Mouse (Mus musculus) adrenal gland, adult (tissue): ENCODE results near the gene Pkn2.

ENCODE experiments used
- DNase-seq, 2 experiments: peaks; one replicate each; pipeline ENCODE4 v3.0.0; 2022 to 2023; ENCODE audit warnings: low spot score in 1 of 2; ENCODE audit not compliant: inconsistent age in 2 of 2

The Pkn2 gene

DNA sequence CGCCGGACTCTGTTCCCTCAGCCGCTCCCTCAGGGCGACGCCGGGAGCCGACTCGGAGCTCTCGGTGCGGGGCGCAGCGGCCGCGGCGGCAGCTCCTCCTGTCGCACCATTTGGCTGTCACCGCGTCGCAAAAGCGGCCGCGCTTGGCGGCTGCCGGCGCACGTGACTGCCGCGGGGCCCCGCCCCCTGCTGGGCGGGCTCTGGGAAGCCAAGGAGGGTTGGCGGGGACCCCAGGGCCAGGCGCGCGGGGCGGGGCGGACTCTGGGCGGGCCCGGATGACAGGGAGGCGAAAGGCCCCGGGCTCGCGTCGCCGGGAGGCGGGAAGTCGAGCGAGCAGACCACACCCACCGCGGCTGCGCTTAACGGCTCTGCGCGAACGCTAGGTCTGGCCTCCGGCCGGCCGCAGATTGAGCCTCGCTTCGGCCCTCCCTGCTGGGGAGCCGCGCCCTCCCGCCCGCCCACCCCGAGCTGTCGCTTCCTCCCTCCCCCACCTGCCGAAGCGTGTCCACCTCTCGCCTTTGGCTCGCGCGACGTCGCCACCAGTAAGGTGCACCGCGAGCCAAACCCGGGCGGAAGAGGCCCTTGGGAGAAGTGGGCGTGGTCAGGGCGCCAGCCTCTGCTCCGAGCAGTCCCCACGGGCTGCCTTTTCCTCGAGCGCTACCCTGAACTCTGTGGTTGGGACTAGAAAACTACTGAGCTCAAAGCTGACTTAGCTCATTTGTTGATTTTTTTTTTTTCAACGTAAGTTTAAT, at the start of gene Pkn2:
Gene Pkn2 (minus strand): TSS at position 133 of the 752 bp plus-strand sequence.
- DNase-seq = peak; percentile 100

GRCm38 (mm10) chr3:142929906-142930305, 48.1 kb upstream of the Pkn2 start:
- no peak for DNase-seq

DNA sequence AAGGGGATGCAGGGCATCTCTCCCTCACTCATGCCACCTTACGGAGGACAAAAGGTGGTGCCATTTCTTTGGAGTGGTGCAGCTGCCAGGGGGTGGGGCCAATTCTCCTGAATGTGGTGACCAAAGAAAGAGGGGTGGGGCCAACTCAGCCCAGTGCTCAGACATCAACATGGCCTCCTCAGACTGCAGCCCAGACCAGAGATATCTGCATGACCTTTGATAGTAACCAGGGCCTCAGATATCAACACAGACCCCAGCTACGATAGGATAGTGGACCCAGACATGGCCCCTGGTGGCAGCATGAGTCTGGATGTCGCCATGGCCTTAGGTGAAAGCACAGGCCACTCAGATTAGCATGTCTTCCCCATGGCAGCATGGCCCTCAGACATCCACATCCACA, 45.5 kb upstream of the Pkn2 start:
- DNase-seq = no peak

GRCm38 (mm10) chr3:142924831-142925348, 43.1 kb upstream of the Pkn2 start:
- no peak for DNase-seq

DNA sequence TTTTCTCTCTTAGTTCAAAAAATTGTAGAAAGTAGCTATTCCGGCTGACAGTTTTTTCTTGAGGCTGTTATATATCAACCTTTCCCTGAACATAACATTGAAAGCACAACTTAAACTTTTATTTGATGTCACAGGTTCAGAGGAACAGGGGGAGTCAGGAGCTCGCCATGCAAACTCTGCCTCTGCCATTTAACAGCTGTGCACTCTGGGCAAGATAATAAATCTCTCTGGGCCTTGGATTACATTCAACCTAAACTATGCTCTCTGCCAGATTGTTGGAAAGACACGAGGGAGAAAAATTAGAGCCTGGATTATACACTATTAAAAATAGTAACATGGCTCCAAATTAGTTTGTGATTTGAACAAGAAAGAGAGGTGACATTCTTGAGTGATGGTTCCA, 37.3 kb upstream of the Pkn2 start:
- peak in 1 of 2 experiments; percentile 41 for DNase-seq

- DNase-seq = no peak
Observed at GRCm38 (mm10) chr3:142917760-142918439, 36.1 kb upstream of the Pkn2 start.

- no peak for DNase-seq
Observed at GRCm38 (mm10) chr3:142917171-142917570, 35.4 kb upstream of the Pkn2 start.

- DNase-seq = no peak
Observed at GRCm38 (mm10) chr3:142913295-142913694, 31.5 kb upstream of the Pkn2 start.

GRCm38 (mm10) chr3:142899683-142900082, 17.9 kb upstream of the Pkn2 start:
- no peak for DNase-seq

DNA sequence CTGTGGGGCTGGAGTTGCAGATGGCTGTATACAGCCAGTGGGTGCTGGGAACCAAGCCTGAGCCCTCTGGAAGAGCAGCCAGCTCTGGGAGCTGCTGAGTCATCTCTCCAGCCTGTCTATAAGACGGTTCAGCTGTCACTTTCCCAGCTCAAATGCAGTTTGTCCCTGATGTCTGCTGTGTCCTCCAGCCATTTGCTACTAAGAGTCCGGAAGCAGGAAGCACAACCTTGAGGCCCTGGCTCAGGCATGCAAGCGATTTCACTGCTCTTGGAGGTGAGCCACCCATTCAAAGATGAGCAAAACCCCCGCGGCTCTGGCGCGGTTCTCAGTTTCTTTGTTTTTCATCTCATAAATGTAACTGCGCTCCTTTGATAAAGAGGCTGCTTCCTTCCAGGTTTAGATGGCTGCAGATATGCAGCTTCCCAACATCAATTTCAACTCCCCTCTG, 17.2 kb upstream of the Pkn2 start:
- DNase-seq = peak; percentile 21 to 65

GRCm38 (mm10) chr3:142890442-142890841, 8.6 kb upstream of the Pkn2 start:
- no peak for DNase-seq

- DNase-seq = no peak
Observed at GRCm38 (mm10) chr3:142886963-142887362, 5.2 kb upstream of the Pkn2 start.

DNA sequence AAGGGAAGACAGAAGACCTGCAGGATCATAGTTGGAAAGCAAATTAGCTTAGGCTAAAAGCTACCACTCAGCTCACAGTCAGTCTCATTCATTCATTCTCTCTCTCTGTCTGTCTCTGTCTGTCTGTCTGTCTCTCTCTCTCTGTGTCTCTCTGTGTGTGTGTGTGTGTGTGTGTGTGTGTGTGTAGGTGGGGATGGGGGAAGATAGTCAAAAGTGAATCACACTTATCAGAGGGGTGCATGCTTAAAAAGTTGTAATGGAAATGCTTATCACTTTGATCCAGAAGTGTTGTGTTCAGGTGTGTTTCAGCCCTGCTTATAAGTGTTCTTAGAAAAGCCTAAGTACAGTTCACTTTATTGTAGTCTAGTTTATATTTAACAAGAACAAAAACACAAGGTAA, 2.8 kb upstream of the Pkn2 start:
- no peak for DNase-seq

DNA sequence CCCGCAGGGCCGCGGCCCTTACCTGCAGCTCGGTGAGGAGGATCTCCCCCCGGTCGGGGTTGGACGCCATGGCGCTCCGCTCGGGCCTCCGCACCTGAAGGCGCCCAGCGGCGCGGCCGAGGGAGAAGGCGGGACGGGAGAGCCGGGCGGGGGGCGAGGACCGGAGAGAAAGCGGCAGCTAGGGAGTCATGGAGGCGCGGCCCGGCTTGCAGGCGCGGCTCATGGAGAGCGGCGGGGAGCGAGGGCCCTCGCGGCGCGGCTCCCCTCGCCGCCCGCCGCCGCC, 274 bp downstream of the Pkn2 start:
- no peak for DNase-seq

DNA sequence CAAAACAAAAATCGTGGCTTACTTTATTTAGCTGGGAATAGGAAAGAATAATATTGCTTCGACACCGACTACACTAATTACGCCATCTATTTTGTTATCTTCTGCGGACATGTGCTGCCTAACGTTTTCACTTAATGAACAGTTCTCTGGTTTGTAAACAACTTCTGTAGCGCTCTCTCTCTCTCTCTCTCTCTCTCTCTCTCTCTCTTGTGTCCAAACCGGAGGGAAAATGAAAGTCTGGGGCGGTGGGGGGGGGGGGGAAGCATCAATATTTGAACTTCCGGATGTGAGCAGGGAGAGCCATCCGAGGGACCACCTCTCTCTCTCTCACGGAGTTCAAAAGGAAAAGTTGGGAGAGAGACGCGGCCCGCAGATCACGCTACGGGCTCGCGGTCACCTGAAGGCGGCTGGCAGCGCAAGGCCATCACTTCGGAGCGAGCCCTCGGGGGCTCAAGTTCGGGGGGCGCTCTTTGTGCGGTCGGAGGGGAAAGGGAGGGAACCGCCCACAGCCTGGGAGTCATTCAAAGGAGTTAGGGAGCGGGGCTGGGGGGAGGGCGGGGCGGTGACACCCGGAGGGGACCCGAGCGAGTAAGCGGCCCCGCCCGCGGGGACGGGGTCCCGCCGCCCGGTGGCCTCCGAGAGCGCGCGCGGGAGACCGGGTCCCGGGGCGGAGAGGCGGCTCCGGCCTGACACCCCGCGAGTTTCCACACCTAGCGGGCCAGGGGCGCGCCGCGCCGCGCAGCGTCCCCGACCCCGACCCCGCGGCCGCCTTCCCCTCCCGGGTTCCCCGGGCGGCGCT, 815 bp downstream of the Pkn2 start:
- peak; percentile 68 to 87 for DNase-seq

DNA sequence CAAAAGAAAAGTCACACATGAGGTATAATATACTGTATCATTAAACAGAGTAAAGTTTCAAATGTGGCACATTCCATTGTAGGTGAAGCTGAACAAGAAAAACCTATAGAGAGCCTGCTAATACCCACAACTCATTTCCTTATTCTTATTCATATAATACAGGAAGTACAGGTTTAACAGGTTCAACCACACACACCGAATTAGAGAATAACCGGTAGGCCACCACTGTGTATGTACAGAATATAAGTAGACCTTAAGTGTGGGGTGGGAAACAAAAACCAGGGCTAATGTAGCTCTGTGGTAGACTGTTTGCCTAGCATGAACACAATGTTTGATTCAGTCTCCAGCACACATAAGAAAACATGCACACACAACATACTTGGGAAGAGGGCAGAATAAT, 18.6 kb downstream of the Pkn2 start:
- DNase-seq = peak in 1 of 2 experiments; percentile 20

GRCm38 (mm10) chr3:142856832-142857231, 25.0 kb downstream of the Pkn2 start:
- peak; percentile 70 to 87 for DNase-seq

GRCm38 (mm10) chr3:142855961-142856472, 25.8 kb downstream of the Pkn2 start:
- DNase-seq = peak in 1 of 2 experiments; percentile 57

GRCm38 (mm10) chr3:142852911-142853310, 28.9 kb downstream of the Pkn2 start:
- DNase-seq = no peak

GRCm38 (mm10) chr3:142851631-142852030, 30.2 kb downstream of the Pkn2 start:
- DNase-seq = no peak

- DNase-seq = no peak
Observed at GRCm38 (mm10) chr3:142839961-142840360, 41.8 kb downstream of the Pkn2 start.
